Mouse (Mus musculus) B cell, adult 2 months (primary cell): ENCODE measurements at regions not wholly inside any gene's neighbourhood (a gene's known extent, or its start where the extent isn't known, plus 50 kb on each side); places are given as distances from the start of the nearest gene placed in this dataset.
A peak's percentile ranks its signal among the peaks of the same experiment; 100 is the strongest.

Source experiments
- DNase-seq, 2 experiments: peaks; one replicate each; pipeline ENCODE4 v3.0.0; 2022

DNA sequence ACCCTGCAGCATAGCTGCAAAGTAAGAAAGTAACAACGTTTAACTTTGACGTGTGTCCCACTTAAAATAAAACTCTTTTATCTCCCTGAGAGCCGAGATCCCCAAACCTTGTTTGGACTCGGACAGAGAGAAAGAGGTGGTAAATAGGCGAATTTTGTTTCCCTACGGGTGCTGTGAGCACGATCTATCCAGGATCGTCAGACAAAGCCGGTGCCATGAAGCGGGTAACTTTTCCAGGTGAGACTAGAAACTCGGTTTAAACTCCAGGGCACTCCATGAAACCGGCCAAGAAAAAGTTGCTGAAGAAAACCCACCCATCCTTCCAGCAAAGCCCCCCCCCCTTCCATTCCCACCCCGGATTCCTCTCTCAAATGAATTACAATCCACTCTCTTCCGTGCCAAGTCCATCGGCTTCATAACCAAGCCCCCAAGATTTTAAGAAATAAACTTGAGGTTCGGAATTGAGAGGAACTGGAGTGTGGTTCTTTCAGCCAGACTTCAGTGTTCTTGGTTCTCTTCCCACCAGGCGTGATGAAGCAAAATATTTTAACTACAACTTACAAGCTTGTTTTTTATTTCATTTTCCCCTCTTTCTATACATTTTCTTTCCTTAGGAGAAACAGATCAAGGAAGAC lies 153.7 kb downstream of the Insig2 start:
- DNase-seq = no peak

DNA sequence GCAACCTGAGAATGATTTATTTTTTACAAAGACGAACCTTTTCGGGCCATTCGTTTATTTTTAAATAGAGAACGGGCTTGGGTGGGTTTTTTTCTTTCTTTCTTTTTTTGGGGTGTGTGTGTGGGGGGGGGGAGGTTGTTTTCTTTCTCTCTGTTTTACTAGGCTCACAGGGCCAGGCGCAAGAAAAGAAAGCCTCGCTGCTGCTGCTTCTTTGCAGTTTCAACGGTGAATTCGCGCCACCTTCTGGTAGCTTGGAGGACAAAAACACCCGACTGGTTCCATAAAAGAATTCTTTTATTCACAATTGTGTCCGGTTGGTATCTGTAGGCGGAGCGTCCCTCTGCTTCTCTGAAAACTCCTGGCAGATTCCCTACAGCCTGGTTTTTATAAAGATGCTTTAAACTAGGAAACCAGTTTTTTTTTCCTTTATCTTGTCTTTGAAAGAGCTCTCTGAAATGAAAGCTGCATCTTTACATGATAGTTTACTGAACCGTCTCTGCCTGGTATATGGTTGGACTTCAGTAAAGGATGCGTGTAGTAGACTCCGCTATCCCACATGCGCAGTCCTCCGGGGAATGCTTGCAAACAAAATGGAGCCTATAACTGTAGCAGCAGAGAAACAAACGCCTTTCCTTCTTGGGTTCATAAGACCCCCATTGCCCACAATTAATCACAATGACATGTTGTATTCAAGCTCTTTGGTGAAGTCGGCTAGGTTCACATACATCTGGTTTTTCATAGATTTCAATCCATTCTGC lies 151.9 kb downstream of the Insig2 start:
- peak; percentile 30 to 37 for DNase-seq

DNA sequence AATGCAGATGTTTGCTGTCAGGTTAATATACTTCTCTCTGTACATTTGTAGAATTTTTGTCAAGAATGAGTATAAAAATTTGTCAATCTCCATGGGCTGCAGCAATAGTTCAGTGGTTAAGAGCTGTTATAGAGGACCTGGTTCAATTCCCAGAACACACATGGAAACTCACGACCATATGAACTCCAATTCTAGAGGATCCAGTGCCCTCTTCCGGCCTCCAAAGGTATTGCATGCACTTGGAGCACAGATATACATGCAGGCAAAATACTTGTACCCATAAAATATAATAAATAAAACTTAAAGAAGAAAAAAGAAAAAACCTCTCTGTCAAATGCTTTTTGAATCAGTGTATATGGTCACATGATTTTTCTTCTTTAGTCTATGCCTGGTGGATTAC lies 143.5 kb downstream of the Insig2 start:
- DNase-seq = no peak

DNA sequence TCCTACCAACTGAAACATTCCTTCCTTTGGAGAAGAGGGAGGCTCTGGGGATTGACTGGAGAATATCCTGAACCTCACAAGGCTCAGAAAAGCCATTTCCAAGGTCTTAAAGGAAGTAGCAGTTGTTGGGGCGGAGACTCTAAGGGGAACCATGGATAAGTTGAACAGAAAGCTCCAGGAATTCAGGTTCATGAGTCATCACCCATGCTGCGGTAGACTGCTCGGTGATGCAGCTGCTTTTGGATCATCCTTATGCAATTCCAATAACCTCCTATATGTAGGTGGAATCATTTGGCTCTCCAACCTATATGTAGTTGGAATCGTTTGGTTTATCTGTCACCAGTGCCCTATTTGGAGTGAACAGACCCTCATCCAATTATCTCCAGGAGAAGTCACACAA lies 137.6 kb downstream of the Insig2 start:
- DNase-seq = no peak

DNA sequence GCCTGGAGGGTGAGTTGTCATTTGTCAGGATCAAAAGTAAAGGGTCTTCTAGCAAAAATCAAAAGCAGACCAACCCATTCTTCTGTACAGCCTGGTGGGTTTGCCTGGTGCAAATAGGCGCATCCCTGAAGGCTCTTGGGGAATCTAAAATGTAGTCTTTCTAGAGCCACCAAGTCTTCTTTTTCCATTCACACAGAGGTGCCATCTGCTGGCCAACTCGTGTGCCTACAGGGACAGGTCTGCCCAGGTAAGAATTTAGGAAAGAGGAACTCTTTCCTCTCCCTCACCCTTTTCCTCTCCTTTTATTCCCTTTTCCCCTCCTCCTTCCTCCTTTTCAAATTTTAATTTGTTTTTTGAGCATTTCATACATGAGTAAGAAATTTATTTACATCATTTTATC lies 116.5 kb downstream of the Insig2 start:
- DNase-seq = no peak

DNA sequence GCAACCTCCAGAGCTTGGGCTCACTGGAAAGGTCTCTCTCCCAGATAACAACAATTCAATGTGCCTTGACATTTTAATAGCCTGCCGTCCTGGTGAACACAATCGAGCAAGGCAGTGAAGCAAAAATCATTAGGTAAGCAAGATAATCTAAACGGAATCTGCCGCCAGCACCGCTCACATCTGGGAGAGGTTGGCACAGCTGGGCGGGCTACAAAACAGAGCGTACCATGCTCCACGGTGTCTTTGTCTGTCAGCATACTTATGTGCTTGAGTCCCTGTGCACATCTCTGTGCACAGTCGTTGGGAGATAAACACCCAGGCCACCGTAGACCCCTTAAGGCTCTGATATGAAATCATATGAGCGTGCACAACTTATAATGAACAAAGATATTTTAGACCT lies 108.1 kb downstream of the Insig2 start:
- DNase-seq = no peak

DNA sequence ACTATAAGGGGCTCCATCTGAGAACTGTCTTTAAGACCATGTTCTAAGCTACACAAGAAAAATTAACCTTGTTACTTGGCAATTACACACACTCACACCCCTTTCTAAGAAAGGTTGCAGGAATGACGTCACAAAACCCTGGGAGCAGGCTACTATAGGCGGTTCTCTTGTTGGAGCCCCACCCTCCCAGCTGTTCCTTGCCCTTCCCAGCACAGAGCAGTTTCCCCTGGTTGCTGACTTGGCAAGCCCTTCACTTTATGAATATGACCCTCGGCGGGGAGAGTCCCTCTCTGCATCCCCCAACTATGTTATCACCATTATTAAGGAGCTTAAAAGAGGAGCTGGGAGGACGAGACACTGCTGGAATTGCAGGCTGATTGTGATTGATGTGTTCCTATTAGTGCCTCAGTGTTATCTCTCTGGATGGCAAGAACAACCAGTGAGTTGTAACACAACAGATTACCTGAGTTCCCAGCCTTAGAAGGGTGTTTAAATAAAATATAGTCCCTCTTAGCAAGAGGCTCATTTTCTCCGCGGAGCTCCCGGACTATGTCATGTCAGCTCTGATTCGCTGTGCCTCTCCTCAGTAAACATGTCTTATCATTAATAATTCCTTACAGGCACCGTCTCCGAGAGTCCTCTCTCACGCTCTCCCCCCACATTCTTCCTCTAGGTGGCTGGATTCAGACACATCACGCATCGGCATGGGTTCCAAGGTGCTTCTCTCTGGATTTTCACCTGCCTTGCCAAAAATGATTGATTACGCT lies 105.7 kb downstream of the Insig2 start:
- no peak for DNase-seq

DNA sequence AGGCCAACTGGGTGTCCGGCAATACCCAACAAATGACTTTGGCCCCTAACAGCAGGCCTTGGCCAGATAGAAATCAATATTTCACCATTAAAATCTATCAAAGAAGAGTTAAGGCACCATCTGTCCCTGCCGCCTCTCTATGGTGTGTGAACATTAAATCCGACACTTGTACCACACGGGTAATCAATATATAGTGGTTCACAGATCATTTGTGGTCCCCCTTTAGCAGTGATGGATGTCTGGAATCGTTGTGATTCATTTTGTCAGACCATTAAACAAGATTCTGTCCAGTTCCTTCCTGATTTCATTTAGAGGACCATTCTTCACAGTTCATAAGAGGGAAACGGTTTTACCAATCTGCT lies 105.2 kb downstream of the Insig2 start:
- DNase-seq = no peak

DNA sequence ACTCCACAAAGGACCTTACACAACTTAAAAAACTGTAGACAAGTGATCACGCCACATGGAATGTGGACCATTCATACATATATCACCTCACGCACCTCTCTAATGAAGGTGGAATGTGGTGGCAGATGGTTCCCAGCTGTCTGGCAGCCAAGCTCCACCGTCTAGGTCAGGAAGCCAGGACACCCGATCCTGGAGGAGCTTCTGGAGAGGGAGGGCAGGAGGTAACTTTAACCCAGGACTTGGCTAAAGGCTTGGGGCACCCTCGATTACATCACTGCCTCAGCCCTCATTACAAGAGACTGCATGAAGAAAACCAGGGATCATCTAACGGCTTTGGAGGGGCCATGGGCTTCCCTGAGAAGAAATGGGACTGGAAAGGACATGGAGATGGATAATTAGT lies 88.8 kb downstream of the Insig2 start:
- no peak for DNase-seq

DNA sequence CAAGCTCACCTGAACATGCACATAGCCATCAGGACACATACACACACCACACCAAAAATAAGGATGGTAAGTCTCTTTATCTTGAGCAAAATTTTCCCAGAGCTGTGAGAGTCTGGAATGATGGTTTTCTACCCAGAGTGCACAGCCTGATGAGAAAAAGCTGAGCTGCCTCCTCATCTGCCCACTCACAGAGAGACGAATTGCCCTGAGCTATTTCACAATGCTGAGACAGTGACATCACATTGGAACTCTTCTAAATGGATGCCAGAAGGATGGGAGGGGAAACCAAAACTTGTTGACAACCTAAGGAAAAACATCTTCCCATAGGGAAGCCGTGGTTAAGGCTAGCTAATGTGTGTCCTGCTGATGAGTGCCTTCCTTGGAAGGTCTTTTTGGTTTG lies 84.8 kb downstream of the Insig2 start:
- no peak for DNase-seq

DNA sequence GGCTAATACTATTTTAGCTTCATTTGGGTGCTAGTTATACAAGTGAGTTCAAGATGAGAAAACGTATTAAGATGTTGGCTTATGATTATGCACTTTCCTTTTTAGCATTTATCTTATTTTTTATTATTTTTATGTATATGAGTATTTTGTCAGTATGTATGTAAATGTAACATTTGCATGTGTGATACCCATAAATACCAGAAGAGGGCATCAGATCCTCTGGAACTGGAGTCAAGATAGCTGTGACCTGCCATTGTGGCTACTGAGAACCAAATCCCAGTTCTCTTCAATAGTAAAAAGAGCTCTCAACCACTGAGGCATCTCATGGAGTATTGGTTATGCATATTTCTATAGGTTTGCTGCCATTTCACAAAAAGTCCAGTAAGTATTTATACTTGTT lies 83.3 kb downstream of the Insig2 start:
- DNase-seq = peak; percentile 7 to 19

DNA sequence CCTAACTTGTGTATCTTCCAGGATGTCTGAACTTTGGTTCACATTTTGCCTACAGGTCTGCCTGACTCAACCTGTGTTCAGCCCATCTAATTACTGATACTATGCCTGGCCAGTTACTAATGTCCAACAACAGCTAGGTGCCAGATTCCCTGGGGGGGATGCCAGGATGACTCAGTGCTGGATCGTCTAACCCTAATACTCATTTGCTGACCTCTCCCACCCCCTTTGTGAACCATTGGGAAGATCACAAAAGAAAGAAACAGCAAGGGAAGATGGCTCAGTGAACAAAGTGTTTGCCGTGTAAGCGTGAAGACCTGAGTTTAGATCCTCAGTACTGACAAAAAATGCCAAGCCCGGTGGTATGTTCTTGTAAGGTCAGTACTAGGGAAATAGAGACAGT lies 81.7 kb downstream of the Insig2 start:
- DNase-seq = no peak

DNA sequence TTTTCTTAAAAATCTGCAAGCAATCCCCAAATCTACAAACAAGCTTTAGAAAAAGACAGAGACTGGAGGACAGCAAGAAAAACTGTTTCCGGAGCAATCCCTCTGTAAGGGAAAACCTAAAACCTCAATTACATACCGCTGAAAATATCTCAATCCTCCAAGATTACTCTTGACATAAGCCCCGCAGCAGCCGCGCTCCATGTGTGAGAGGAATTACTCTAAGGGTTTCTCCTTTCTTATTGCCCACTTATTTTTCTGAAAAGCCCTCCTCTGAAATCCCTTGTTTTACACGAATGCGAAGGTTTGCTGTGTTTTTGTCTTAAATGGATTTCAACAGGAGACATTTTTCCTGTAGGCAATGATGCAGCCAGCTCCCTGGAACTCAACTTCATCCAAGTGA lies 80.3 kb downstream of the Insig2 start:
- no peak for DNase-seq

DNA sequence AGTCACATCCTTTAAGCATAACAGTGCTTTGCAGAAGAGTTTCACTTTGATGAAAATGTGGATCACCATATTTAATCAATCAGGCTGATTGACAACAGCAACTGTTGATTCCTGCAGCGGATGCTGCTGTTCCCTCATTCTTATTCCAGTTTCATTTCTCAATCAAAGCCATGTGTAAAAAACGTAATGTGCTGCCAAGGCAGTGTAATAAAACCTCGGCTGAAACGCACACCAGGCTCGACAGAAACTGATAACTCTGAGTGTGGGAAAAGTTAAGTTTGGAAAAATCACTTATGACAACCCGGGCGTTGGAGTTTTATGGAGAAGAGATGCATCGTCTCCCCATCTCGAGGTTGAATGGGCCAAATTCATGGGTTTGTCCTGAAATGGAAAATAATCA lies 78.2 kb downstream of the Insig2 start:
- DNase-seq = no peak
